Mouse (Mus musculus) lung, postnatal 0 days (tissue): ENCODE data around the gene Celsr1. TPM values are rescaled to one million over a fixed set of nuclear protein-coding genes. Genes with fewer than 3 reads are reported as not detected.
A peak's percentile ranks its signal among the peaks of the same experiment; 100 is the strongest.

Source experiments
- ATAC-seq: fragments of 200-750 bp; cut with Nextera tagmentation; 2 replicates; pipeline ENCODE4 v1.8.0; 2017; ENCODE audit warnings: moderate library complexity
- DNase-seq: peaks from one replicate; pipeline ENCODE4 v3.0.0-alpha.2; 2016; ENCODE audit warnings: low spot score
- H3K27ac ChIP-seq: fragments of 300-500 bp; sonication (generic); 2 replicates; pipeline ENCODE4 v1.5.1; 2014; ENCODE audit warnings: antibody characterized with exemption, mild to moderate bottlenecking, low read length, mixed read lengths
- H3K27me3 ChIP-seq: fragments of 300-500 bp; sonication (generic); replicated peaks from 2 replicates; pipeline ENCODE4 v1.6.1; 2014; ENCODE audit warnings: low read length, mixed read lengths; ENCODE audit not compliant: insufficient read depth
- H3K36me3 ChIP-seq: fragments of 300-500 bp; sonication (generic); 2 replicates; pipeline ENCODE4 v1.6.1; 2014; ENCODE audit warnings: low read length, mixed read lengths; ENCODE audit not compliant: insufficient read depth
- H3K4me1 ChIP-seq: fragments of 300-500 bp; sonication (generic); 2 replicates; pipeline ENCODE4 v1.6.1; 2014; ENCODE audit warnings: antibody characterized with exemption, low read depth, low read length, mixed read lengths; ENCODE audit not compliant: insufficient read depth
- H3K4me2 ChIP-seq: fragments of 300-500 bp; sonication (generic); replicated peaks from 2 replicates; pipeline ENCODE4 v1.6.1; 2014; ENCODE audit warnings: low read depth, mild to moderate bottlenecking, low read length, moderate library complexity, mixed read lengths
- H3K4me3 ChIP-seq: fragments of 300-500 bp; sonication (generic); 2 replicates; pipeline ENCODE4 v1.5.1; 2014; ENCODE audit warnings: low read depth, low read length
- H3K9ac ChIP-seq: fragments of 300-500 bp; sonication (generic); replicated peaks from 2 replicates; pipeline ENCODE4 v1.6.1; 2014; ENCODE audit warnings: low read depth, mild to moderate bottlenecking
- H3K9me3 ChIP-seq: fragments of 300-500 bp; sonication (generic); 2 replicates; pipeline ENCODE4 v1.6.1; 2016; ENCODE audit warnings: low read length, mixed read lengths
- CTCF ChIP-seq: IDR thresholded peaks from 2 replicates; pipeline ENCODE4 v1.5.1; 2016; ENCODE audit warnings: antibody characterized with exemption, mild to moderate bottlenecking
- EP300 ChIP-seq: IDR thresholded peaks from 2 replicates; pipeline ENCODE4 v1.6.1; 2016; ENCODE audit warnings: antibody characterized with exemption, mild to moderate bottlenecking, control low read depth
- WGBS: fragments of 180-500 bp; shearing (Covaris S2); extraction: QIAGEN DNeasy Blood & Tissue Kit; methylation state at CpG from one replicate; pipeline ENCODE4 v1.1.7; 2014; 5-methylcytosine and 5-hydroxymethylcytosine counted together
- polyA plus RNA-seq: library from polyadenylated mRNA; unstranded; fragments of >200 nt; fragmentation: Nextera tagmentation; extraction: Ambion mirVana; gene quantifications from 2 replicates; pipeline ENCODE4 v1.2.1, GENCODE M21; 2015

The Celsr1 gene
- polyA plus RNA-seq, 1 experiment from 2014 or later: 2.1 TPM

GRCm38 (mm10) chr15:86034021-86034523 is 495 bp upstream of the Celsr1 start:
- Histone ChIP-seq H3K27me3 (peaks cover 25% of the 10 kb centered on the region), H3K27ac (peak overlapping the region; percentile 85), H3K4me2 (peak overlapping the region; percentile 87), H3K4me3 (peak overlapping the region; percentile 57), H3K4me1 (peaks cover 5% of the 10 kb centered on the region; the same call in 1 of the 2 replicates), H3K36me3 (no peaks in the 10 kb centered on the region), H3K9ac (peak overlapping the region; percentile 23; the same call in 1 of the 2 replicates), H3K9me3 (no peaks in the 10 kb centered on the region)
- TF ChIP-seq EP300: no peak
- TF ChIP-seq CTCF: no peak
- peak; percentile 82 for ATAC-seq
- peak; percentile 87 for DNase-seq
- under 1% methylated on average over 32 of the region's 44 CpGs for WGBS

- H3K9ac ChIP-seq: no peak overlapping the region
- H3K9me3 ChIP-seq: no peaks in the 10 kb centered on the region
- DNase-seq (peak; percentile 74), ATAC-seq (peak; percentile 25)
- H3K4me3 ChIP-seq: peak overlapping the region; percentile 57
- H3K27ac ChIP-seq: peak overlapping the region; percentile 66
- under 1% methylated on average over 31 of the region's 38 CpGs for WGBS
- H3K36me3 ChIP-seq: no peaks in the 10 kb centered on the region
- H3K27me3 ChIP-seq: peaks cover 25% of the 10 kb centered on the region
- peak overlapping the region; percentile 87 for H3K4me2 ChIP-seq
- TF ChIP-seq EP300 (no peak), CTCF (peak; percentile 77)
- peaks cover 5% of the 10 kb centered on the region; the same call in 1 of the 2 replicates for H3K4me1 ChIP-seq
Observed at GRCm38 (mm10) chr15:86032811-86033190, 776 bp downstream of the Celsr1 start.

- Histone ChIP-seq H3K27ac (no peak overlapping the region), H3K36me3 (no peaks in the 10 kb centered on the region), H3K4me1 (peaks cover 8% of the 10 kb centered on the region; the same call in 1 of the 2 replicates), H3K9me3 (no peaks in the 10 kb centered on the region), H3K27me3 (peaks cover 24% of the 10 kb centered on the region), H3K9ac (no peak overlapping the region), H3K4me2 (peak overlapping the region; percentile 32), H3K4me3 (no peak overlapping the region)
- TF ChIP-seq EP300 (no peak), CTCF (peak; percentile 49)
- WGBS: 62% methylated on average over 14 of the region's 14 CpGs
- no peak for ATAC-seq
- peak; percentile 54 for DNase-seq
Observed at GRCm38 (mm10) chr15:86029981-86030380, 3.6 kb downstream of the Celsr1 start.

GRCm38 (mm10) chr15:86027871-86028270 is 5.7 kb downstream of the Celsr1 start:
- WGBS: 39% methylated on average over 7 of the region's 8 CpGs

GRCm38 (mm10) chr15:86021971-86022370 is 11.6 kb downstream of the Celsr1 start:
- Histone ChIP-seq H3K9me3 (no peaks in the 10 kb centered on the region), H3K9ac (no peak overlapping the region), H3K27me3 (no peaks in the 10 kb centered on the region), H3K4me2 (no peak overlapping the region), H3K36me3 (no peaks in the 10 kb centered on the region), H3K4me3 (no peak overlapping the region), H3K27ac (no peak overlapping the region), H3K4me1 (peaks cover 4% of the 10 kb centered on the region; the same call in 1 of the 2 replicates)
- DNase-seq (no peak), ATAC-seq (no peak)
- no peak for TF ChIP-seq EP300
- no peak for TF ChIP-seq CTCF
- 58% methylated on average over 9 of the region's 9 CpGs for WGBS

More at GRCm38 (mm10) chr15:86027871-86028270, 5.7 kb downstream of the Celsr1 start:
- Histone ChIP-seq H3K4me2 (0 out of 2 replicates have a peak overlapping the region, but pooled peaks have one; percentile 3), H3K9me3 (no peaks in the 10 kb centered on the region), H3K27me3 (peaks cover 6% of the 10 kb centered on the region; the same call in 1 of the 2 replicates), H3K4me3 (no peak overlapping the region), H3K4me1 (peaks cover 4% of the 10 kb centered on the region; the same call in 1 of the 2 replicates), H3K36me3 (no peaks in the 10 kb centered on the region), H3K9ac (no peak overlapping the region), H3K27ac (no peak overlapping the region)
- no peak for ATAC-seq
- TF ChIP-seq EP300: no peak
- no peak for DNase-seq

GRCm38 (mm10) chr15:86021301-86021700 is 12.3 kb downstream of the Celsr1 start:
- no peaks in the 10 kb centered on the region for H3K27me3 ChIP-seq
- DNase-seq (peak; percentile 53), ATAC-seq (peak; percentile 52)
- WGBS: 12% methylated on average over 9 of the region's 9 CpGs
- H3K9ac ChIP-seq: no peak overlapping the region
- no peak overlapping the region for H3K27ac ChIP-seq
- no peaks in the 10 kb centered on the region for H3K9me3 ChIP-seq
- peaks cover 4% of the 10 kb centered on the region; the same call in 1 of the 2 replicates for H3K4me1 ChIP-seq
- TF ChIP-seq CTCF: no peak
- no peak for TF ChIP-seq EP300
- no peaks in the 10 kb centered on the region for H3K36me3 ChIP-seq
- H3K4me2 ChIP-seq: no peak overlapping the region
- no peak overlapping the region for H3K4me3 ChIP-seq
